Mouse (Mus musculus): ENCODE measurements at regions not wholly inside any gene's neighbourhood (a gene's known extent, or its start where the extent isn't known, plus 50 kb on each side); places are given as distances from the start of the nearest gene placed in this dataset.

DNA sequence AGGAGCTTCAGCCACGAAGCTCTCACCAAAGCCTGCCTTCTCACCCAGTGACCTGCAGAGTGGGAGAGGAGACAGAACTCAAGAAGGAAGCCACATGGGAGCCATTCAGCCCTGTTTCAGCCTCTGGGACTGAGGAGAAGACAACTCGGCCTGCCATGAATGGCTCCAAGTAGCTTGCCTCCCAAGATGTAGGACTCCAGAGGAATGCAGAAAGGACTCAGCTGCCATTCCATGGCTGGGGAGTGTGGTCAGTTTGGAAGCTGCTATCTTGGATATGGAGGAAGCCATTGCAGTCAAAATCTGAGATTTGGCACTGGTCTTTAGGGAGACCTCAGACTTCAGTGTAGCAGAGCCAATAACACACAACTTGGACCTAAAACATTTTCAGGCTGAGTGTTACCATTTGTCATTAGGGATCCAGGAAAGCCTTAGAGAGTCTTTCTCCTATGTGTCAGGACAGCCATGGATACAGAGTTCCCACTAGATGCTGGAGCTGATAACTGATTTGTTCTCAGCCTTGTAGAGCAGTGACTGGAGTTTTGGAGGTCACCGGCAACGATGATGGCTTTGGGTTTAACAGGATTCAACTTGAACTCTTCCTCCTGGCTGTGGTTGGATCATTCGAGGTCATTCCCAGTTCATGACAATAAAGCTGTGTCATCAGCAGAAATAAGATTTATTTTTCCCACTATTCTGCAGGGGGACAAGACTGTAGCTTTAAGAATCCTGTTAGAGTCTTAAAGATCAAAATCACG is 130.1 kb downstream of the Ackr3 start:
- Histone ChIP-seq H3K4me1 (replicated peaks) (peaks cover 34% of the 10 kb centered on the region), H3K36me3 (no peaks in the 10 kb centered on the region), H3K27me3 (ENCODE audit: insufficient read depth, poor library complexity, severe bottlenecking) (peaks cover 4% of the 10 kb centered on the region), H3K9me3 (no peaks in the 10 kb centered on the region), H3K27ac (no peak overlapping the region), H3K4me3 (no peak overlapping the region)
- WGBS: 89% methylated on average over 6 of the region's 6 CpGs
- no peak for DNase-seq (ENCODE audit: low spot score)

DNA sequence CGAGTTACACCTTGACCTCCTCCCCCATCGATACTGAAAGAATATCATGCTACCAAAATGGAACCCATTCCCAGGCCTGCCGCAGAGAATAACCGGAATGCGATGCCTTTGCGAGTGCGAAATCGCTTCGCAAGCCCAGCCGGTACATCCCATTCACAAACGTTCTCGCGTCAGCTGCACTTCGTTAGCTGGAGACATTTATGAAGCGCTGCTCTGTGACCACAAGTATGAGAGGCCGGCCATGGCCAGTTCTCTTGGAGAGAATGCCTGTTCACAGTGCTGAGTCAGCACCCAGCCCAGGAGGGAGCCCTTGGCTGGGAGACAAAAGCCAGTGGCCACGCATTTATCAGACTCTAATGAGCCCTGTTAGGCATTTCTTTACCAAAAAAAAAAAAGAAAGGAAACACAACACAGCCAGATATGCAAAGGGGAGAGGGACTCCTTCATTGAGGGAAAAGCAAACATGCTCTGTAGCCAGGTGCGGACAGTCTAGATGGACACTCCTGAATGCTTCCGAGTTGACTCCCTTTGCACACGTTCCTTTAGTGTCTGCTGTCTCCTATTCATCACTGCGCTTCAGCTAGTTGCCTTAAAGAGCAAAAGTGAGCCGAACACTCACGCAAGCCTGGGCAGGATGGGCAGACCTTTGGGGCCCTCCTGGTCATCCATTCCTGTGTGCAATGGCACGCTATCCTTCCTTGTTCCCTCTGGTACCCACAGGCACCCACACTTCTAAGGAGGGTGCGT is 131.4 kb downstream of the Ackr3 start:
- Histone ChIP-seq H3K4me1 (replicated peaks) (peaks cover 38% of the 10 kb centered on the region), H3K4me3 (no peak overlapping the region), H3K27me3 (ENCODE audit: insufficient read depth, poor library complexity, severe bottlenecking) (peaks cover 8% of the 10 kb centered on the region), H3K9me3 (no peaks in the 10 kb centered on the region), H3K36me3 (no peaks in the 10 kb centered on the region), H3K27ac (peak overlapping the region; percentile 69)
- 56% methylated on average over 25 of the region's 25 CpGs for WGBS
- peak; percentile 55 for DNase-seq (ENCODE audit: low spot score)

DNA sequence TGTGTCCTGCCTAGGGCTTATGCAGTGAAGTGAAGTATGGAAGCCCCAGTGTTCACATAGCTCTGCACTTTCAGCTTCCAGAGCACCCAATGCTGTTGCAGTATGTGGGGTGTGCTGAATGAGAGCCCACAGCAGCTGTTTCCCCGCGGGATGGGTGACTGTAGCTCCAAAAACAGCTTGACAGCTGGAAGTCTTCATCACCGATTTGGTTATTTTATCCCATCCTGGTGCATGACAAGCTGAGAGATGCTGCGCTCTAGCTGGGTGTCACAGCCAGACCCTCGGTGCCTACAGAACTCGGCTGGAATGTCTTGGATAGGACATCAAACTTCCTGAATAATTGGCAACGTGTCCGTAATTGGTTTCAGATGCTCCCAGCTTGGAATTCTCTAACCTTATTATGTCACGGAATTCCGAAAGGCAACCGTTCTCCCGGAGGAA is 134.1 kb downstream of the Ackr3 start:
- H3K27ac ChIP-seq: no peak overlapping the region
- H3K36me3 ChIP-seq: no peaks in the 10 kb centered on the region
- H3K4me1 ChIP-seq (replicated peaks): peaks cover 52% of the 10 kb centered on the region
- no peak for DNase-seq (ENCODE audit: low spot score)
- 67% methylated on average over 12 of the region's 12 CpGs for WGBS
- no peak overlapping the region for H3K4me3 ChIP-seq
- H3K27me3 ChIP-seq (ENCODE audit: insufficient read depth, poor library complexity, severe bottlenecking): peaks cover 3% of the 10 kb centered on the region; the same call in 1 of the 2 replicates
- H3K9me3 ChIP-seq: no peaks in the 10 kb centered on the region

DNA sequence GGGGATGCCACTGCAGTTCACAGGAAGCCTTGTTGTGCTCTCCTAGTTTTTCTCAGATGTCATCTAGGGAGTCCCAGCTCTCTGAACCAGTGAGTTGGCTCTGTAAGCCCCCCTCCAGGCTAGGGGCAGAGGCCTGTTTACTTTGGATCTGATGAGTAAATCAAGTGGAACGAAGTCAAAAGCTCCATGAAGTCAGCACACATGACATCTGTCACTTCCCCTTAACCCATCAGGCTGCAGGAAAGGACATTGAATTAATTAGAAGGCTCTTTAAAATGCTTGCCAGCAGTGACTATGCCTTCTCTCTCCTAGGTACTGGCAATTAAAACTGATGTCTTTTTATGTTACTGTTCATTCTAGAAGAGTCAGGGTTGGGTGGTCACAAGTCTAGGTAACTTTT is 138.6 kb downstream of the Ackr3 start:
- Histone ChIP-seq H3K27ac (peak overlapping the region; percentile 46), H3K27me3 (ENCODE audit: insufficient read depth, poor library complexity, severe bottlenecking) (peaks cover 13% of the 10 kb centered on the region; the same call in 1 of the 2 replicates), H3K4me3 (no peak overlapping the region), H3K36me3 (no peaks in the 10 kb centered on the region), H3K4me1 (replicated peaks) (peaks cover 30% of the 10 kb centered on the region), H3K9me3 (no peaks in the 10 kb centered on the region)
- no peak for DNase-seq (ENCODE audit: low spot score)
- WGBS: 20% methylated on average over 1 of the region's 1 CpGs

DNA sequence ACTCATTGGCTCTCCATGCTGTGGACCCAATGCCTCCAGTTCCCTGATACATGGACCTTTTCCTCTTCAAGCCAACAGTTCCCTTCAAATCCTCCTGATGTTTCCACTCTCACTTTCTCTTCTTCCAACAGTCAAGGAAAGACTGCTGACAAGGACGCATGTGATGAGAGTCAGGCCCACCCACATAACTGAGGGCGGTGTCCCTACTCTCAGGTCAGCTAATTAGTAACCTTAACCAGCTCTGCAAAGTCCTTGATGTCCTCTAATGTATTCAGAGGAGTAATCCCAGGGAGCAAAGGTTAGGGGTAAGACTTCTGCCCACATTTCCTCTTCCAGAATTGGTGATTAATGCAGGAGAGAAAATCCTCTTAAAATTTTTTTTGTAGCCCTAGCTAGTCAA is 139.7 kb downstream of the Ackr3 start:
- Histone ChIP-seq H3K36me3 (no peaks in the 10 kb centered on the region), H3K9me3 (no peaks in the 10 kb centered on the region), H3K4me3 (no peak overlapping the region), H3K27ac (no peak overlapping the region), H3K27me3 (ENCODE audit: insufficient read depth, poor library complexity, severe bottlenecking) (peaks cover 13% of the 10 kb centered on the region; the same call in 1 of the 2 replicates), H3K4me1 (replicated peaks) (peaks cover 21% of the 10 kb centered on the region)
- WGBS: 82% methylated on average over 2 of the region's 2 CpGs
- DNase-seq (ENCODE audit: low spot score): no peak

DNA sequence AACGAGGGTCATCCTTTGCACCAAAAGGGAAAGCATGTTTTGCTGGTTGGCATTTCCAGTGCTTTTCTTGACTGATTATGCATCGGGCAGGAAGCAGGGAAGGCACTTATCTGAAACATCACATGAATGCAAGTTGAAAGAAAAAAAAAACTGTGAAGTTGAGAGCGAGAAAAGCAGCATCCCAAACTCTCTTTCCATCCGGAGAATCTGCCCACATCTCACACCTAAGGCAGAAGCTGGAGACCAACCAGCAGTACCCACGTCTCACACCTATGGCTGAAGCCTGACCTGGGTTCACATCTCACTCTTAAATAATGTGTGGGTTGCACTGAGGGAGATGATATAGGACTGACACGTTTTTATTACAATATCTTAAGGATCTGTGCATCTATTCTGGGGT is 143.3 kb downstream of the Ackr3 start:
- peaks cover 11% of the 10 kb centered on the region for H3K4me1 ChIP-seq (replicated peaks)
- H3K9me3 ChIP-seq: no peaks in the 10 kb centered on the region
- no peaks in the 10 kb centered on the region for H3K36me3 ChIP-seq
- H3K4me3 ChIP-seq: no peak overlapping the region
- WGBS: 73% methylated on average over 6 of the region's 6 CpGs
- H3K27ac ChIP-seq: no peak overlapping the region
- H3K27me3 ChIP-seq (ENCODE audit: insufficient read depth, poor library complexity, severe bottlenecking): peaks cover 10% of the 10 kb centered on the region; the same call in 1 of the 2 replicates
- DNase-seq (ENCODE audit: low spot score): no peak

DNA sequence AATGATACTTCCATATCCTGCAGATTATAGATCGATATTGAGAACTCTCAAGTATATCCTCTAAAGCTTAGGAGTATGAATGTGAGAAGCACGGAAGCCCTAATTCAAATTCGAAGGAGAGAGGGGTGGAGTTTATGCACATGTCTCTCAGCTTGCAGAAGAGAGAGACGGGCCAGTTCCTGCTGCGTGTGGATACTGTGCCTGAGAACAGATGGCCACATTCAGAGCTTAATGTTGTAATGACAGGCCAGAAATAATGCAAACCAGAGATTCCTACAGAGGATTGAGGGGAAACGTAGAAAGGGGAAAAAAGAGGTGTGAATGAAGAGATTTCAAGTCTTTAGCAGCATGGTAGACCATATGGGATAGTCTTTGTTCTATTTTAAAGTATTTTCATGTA is 145.8 kb downstream of the Ackr3 start:
- WGBS: 52% methylated on average over 6 of the region's 6 CpGs
- H3K9me3 ChIP-seq: no peaks in the 10 kb centered on the region
- H3K4me3 ChIP-seq: no peak overlapping the region
- peaks cover 23% of the 10 kb centered on the region for H3K4me1 ChIP-seq (replicated peaks)
- H3K36me3 ChIP-seq: no peaks in the 10 kb centered on the region
- peaks cover 10% of the 10 kb centered on the region; the same call in 1 of the 2 replicates for H3K27me3 ChIP-seq (ENCODE audit: insufficient read depth, poor library complexity, severe bottlenecking)
- DNase-seq (ENCODE audit: low spot score): no peak
- H3K27ac ChIP-seq: no peak overlapping the region

DNA sequence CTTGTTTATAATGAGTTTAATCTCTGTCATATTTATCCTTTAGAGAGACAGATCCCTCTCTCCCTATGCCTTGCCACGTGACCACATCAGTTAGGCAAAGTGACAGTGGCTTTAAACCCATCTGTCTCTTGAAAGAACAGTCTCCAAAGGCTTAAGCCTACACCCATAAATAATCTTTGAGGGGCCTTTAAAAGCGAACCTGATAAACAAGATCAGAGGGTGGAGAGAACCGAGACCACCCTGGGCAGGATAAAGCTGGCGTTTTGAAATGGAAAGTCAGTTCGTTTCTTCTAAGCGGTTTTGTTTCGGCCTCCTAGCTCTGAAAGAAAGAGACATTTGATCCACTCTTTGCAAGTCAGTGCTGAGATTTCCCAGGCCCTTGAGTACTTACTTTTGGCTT is 149.5 kb downstream of the Ackr3 start:
- peak overlapping the region; percentile 40; the same call in 1 of the 2 replicates for H3K27ac ChIP-seq
- 21% methylated on average over 7 of the region's 7 CpGs for WGBS
- H3K9me3 ChIP-seq: no peaks in the 10 kb centered on the region
- DNase-seq (ENCODE audit: low spot score): no peak
- no peaks in the 10 kb centered on the region for H3K36me3 ChIP-seq
- H3K27me3 ChIP-seq (ENCODE audit: insufficient read depth, poor library complexity, severe bottlenecking): 0 out of 2 replicates have a peak, but pooled peaks cover 4% of the 10 kb centered on the region
- peaks cover 23% of the 10 kb centered on the region for H3K4me1 ChIP-seq (replicated peaks)
- H3K4me3 ChIP-seq: no peak overlapping the region

DNA sequence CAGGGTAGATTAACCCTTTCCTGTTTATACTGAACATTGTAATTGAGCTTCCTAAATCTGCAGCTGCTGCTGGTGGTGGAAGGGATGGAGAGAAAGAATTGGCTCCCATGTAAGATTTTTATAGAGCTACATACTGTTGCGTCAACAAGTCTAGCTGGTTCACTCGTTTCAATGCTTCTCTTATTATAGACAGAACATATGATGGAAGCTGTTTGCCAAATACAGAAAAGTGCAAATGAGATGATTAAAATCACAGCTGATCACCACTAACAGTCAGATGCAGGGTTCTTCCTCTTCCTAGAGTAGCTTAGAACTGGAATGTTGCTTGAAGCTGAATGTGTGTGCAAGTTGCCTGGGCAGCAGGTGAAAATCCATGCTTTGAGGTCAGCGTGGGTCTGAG is 152.8 kb downstream of the Ackr3 start:
- Histone ChIP-seq H3K4me3 (no peak overlapping the region), H3K4me1 (replicated peaks) (peaks cover 23% of the 10 kb centered on the region), H3K27ac (no peak overlapping the region), H3K36me3 (no peaks in the 10 kb centered on the region), H3K9me3 (no peaks in the 10 kb centered on the region), H3K27me3 (ENCODE audit: insufficient read depth, poor library complexity, severe bottlenecking) (0 out of 2 replicates have a peak, but pooled peaks cover 4% of the 10 kb centered on the region)
- no peak for DNase-seq (ENCODE audit: low spot score)
- WGBS: 85% methylated on average over 3 of the region's 3 CpGs

DNA sequence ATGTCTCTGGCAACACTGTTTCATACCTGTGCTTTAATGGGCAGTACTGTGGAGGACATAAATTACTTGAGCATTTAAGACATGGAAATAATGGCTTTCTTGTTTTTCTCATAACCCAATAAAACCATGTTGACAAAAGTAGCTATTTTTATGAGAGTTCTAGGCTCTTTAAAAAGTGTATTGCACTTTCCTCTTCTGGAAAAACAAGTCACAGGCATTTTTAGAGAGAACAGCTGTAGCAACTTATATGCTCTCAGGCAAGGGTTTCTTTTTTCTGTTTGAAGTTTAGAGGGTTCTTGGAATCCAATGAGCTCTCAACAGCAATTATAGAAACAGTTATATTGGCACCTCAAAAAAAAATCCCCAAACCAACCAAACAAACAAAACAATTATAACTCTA is 153.6 kb downstream of the Ackr3 start:
- H3K27ac ChIP-seq: no peak overlapping the region
- peaks cover 18% of the 10 kb centered on the region for H3K4me1 ChIP-seq (replicated peaks)
- no peak for DNase-seq (ENCODE audit: low spot score)
- H3K4me3 ChIP-seq: no peak overlapping the region
- no peaks in the 10 kb centered on the region for H3K36me3 ChIP-seq
- H3K9me3 ChIP-seq: no peaks in the 10 kb centered on the region
- 0 out of 2 replicates have a peak, but pooled peaks cover 4% of the 10 kb centered on the region for H3K27me3 ChIP-seq (ENCODE audit: insufficient read depth, poor library complexity, severe bottlenecking)

DNA sequence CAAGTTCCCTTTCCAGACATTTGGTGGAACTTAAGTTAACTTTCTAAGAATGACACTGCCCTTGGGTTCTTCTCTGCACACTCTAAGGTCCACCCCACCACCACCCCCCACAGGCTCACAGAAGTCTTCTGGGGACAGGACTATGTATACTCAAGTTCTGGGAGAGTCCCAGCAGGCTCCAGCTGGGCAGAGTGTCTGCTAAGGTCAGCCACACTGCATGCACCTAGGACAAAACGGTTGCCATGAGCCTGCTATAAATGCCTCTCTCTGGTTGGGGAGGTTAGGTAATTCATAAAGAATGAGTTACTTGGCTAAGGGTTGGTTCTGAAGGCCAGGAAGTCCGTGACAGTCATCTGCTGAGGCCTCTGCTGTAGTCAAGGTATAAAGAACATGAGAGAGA is 155.2 kb downstream of the Ackr3 start:
- 83% methylated on average over 2 of the region's 2 CpGs for WGBS
- no peak overlapping the region for H3K4me3 ChIP-seq
- no peak for DNase-seq (ENCODE audit: low spot score)

DNA sequence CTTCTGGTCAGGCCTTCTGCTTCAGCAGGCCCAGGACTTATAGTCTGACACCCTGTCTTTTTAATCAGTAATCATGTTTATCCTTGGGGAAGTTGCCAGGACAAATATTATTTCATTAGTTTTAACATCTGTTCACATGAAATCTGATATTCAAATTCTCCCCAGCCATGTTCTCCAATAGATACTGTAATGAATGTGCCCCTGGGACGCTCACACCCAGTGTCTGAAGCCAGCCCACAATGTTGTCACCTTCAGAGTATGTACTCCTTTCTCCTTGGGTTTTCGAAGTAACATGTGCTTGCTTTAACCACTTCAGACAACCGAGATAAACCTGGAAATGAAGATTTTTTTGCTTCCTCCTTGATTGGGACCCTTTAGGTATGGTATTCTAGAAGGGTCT is 156.3 kb downstream of the Ackr3 start:
- H3K36me3 ChIP-seq: no peaks in the 10 kb centered on the region
- no peak overlapping the region for H3K4me3 ChIP-seq
- H3K4me1 ChIP-seq (replicated peaks): 0 out of 2 replicates have a peak, but pooled peaks cover 3% of the 10 kb centered on the region
- 81% methylated on average over 3 of the region's 3 CpGs for WGBS
- no peak overlapping the region for H3K27ac ChIP-seq
- H3K27me3 ChIP-seq (ENCODE audit: insufficient read depth, poor library complexity, severe bottlenecking): 0 out of 2 replicates have a peak, but pooled peaks cover 9% of the 10 kb centered on the region
- no peak for DNase-seq (ENCODE audit: low spot score)
- H3K9me3 ChIP-seq: no peaks in the 10 kb centered on the region

More for the DNA sequence above, 155.2 kb downstream of the Ackr3 start:
- H3K4me1 ChIP-seq (replicated peaks): peaks cover 5% of the 10 kb centered on the region
- H3K27me3 ChIP-seq (ENCODE audit: insufficient read depth, poor library complexity, severe bottlenecking): 0 out of 2 replicates have a peak, but pooled peaks cover 9% of the 10 kb centered on the region
- H3K36me3 ChIP-seq: no peaks in the 10 kb centered on the region
- no peak overlapping the region for H3K27ac ChIP-seq
- H3K9me3 ChIP-seq: no peaks in the 10 kb centered on the region

DNA sequence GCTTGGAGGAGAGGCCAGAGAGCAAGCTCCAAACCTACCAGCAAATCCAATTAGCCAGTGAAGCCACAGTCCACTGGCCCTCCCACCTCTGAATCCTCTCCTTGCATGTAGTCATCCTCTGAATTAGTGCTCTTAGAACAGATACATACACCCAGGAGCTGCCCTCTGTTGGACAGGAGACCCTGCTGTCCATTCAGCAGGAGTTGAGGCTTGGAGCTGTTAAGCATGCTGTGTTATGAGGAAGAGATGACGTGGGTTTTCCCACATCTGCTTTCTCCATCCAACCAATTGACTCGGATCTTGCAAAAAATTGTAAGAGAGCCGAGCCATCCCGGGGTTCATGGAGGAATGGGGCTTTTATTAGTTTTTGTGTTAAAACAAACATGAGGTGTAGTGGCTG is 160.7 kb downstream of the Ackr3 start:
- Histone ChIP-seq H3K27me3 (ENCODE audit: insufficient read depth, poor library complexity, severe bottlenecking) (0 out of 2 replicates have a peak, but pooled peaks cover 5% of the 10 kb centered on the region), H3K9me3 (no peaks in the 10 kb centered on the region), H3K36me3 (no peaks in the 10 kb centered on the region), H3K27ac (no peak overlapping the region), H3K4me3 (no peak overlapping the region), H3K4me1 (replicated peaks) (0 out of 2 replicates have a peak, but pooled peaks cover 3% of the 10 kb centered on the region)
- no peak for DNase-seq (ENCODE audit: low spot score)
- 78% methylated on average over 4 of the region's 4 CpGs for WGBS
